Mouse (Mus musculus): ENCODE measurements around the gene Rps9. TPM values are rescaled to one million over a fixed set of nuclear protein-coding genes. Genes with fewer than 3 reads are reported as not detected.
A peak's percentile ranks its signal among the peaks of the same experiment; 100 is the strongest.
"Not testable (repeated sequence)": the region's sequence is repeated elsewhere in the genome, so short reads cannot be mapped to it uniquely, and the experiment has no call there.

Gene Rps9
- polyA plus RNA-seq, 1 experiment from 2014 or later, result 791 TPM

- under 1% methylated on average over 39 of the region's 55 CpGs for WGBS
- H3K9ac ChIP-seq (ENCODE audit: low read depth, low read length), result peak overlapping the region; percentile 73
- peak overlapping the region; percentile 94 for H3K4me2 ChIP-seq (replicated peaks; ENCODE audit: low read depth)
- peaks cover 19% of the 10 kb centered on the region for H3K36me3 ChIP-seq (ENCODE audit: control insufficient read depth, insufficient read depth)
- TF ChIP-seq CTCF (IDR thresholded peaks at IDR 0.05; ENCODE audit: low read depth), result no peak
- ATAC-seq, result peak; percentile 30
- peak overlapping the region; percentile 90 for H3K27ac ChIP-seq (ENCODE audit: low read depth, low read length)
- H3K4me3 ChIP-seq (ENCODE audit: low read depth, low read length), result peak overlapping the region; percentile 79
- H3K27me3 ChIP-seq (replicated peaks; ENCODE audit: control insufficient read depth, insufficient read depth, low read length), result no peaks in the 10 kb centered on the region
- no peaks in the 10 kb centered on the region for H3K9me3 ChIP-seq (ENCODE audit: control insufficient read depth)
- H3K4me1 ChIP-seq (replicated peaks; ENCODE audit: control insufficient read depth, insufficient read depth, low read length), result no peaks in the 10 kb centered on the region
Measured at GRCm38 (mm10) chr7:3694076-3694948, 9.5 kb upstream of the Rps9 start.

GRCm38 (mm10) chr7:3694949-3695305, 8.9 kb upstream of the Rps9 start:
- H3K27me3 ChIP-seq (replicated peaks; ENCODE audit: control insufficient read depth, insufficient read depth, low read length); ATAC-seq; H3K4me1 ChIP-seq (replicated peaks; ENCODE audit: control insufficient read depth, insufficient read depth, low read length); H3K9me3 ChIP-seq (ENCODE audit: control insufficient read depth): not testable (repeated sequence)
- WGBS, result 3% methylated on average over 9 of the region's 9 CpGs
- Histone ChIP-seq H3K9ac (ENCODE audit: low read depth, low read length) (peak overlapping the region; percentile 73), H3K36me3 (ENCODE audit: control insufficient read depth, insufficient read depth) (peaks cover 21% of the 10 kb centered on the region), H3K4me3 (ENCODE audit: low read depth, low read length) (peak overlapping the region; percentile 79), H3K27ac (ENCODE audit: low read depth, low read length) (peak overlapping the region; percentile 90), H3K4me2 (replicated peaks; ENCODE audit: low read depth) (peak overlapping the region; percentile 94)

GRCm38 (mm10) chr7:3698471-3698870, 5.3 kb upstream of the Rps9 start:
- ATAC-seq, result no peak
- no peak overlapping the region for H3K27ac ChIP-seq (ENCODE audit: low read depth, low read length)
- H3K36me3 ChIP-seq (ENCODE audit: control insufficient read depth, insufficient read depth), result peaks cover 33% of the 10 kb centered on the region
- H3K27me3 ChIP-seq (replicated peaks; ENCODE audit: control insufficient read depth, insufficient read depth, low read length), result no peaks in the 10 kb centered on the region
- H3K4me3 ChIP-seq (ENCODE audit: low read depth, low read length), result no peak overlapping the region
- no peak for TF ChIP-seq CTCF (IDR thresholded peaks at IDR 0.05; ENCODE audit: low read depth)
- WGBS, result 93% methylated on average over 6 of the region's 6 CpGs
- H3K9me3 ChIP-seq (ENCODE audit: control insufficient read depth), result no peaks in the 10 kb centered on the region
- no peaks in the 10 kb centered on the region for H3K4me1 ChIP-seq (replicated peaks; ENCODE audit: control insufficient read depth, insufficient read depth, low read length)
- no peak overlapping the region for H3K9ac ChIP-seq (ENCODE audit: low read depth, low read length)
- H3K4me2 ChIP-seq (replicated peaks; ENCODE audit: low read depth), result no peak overlapping the region

- H3K36me3 ChIP-seq (ENCODE audit: control insufficient read depth, insufficient read depth), result peaks cover 25% of the 10 kb centered on the region
Measured at GRCm38 (mm10) chr7:3703148-3703878, 480 bp upstream of the Rps9 start.

GRCm38 (mm10) chr7:3704475-3704874, 682 bp downstream of the Rps9 start:
- no peaks in the 10 kb centered on the region for H3K9me3 ChIP-seq (ENCODE audit: control insufficient read depth)
- H3K4me2 ChIP-seq (replicated peaks; ENCODE audit: low read depth), result peak overlapping the region; percentile 71
- H3K4me1 ChIP-seq (replicated peaks; ENCODE audit: control insufficient read depth, insufficient read depth, low read length), result peaks cover 5% of the 10 kb centered on the region; the same call in 1 of the 2 replicates
- peak overlapping the region; percentile 74 for H3K9ac ChIP-seq (ENCODE audit: low read depth, low read length)
- under 1% methylated on average over 20 of the region's 20 CpGs for WGBS
- H3K4me3 ChIP-seq (ENCODE audit: low read depth, low read length), result peak overlapping the region; percentile 73
- no peak for TF ChIP-seq CTCF (IDR thresholded peaks at IDR 0.05; ENCODE audit: low read depth)
- ATAC-seq, result peak; percentile 41
- H3K27ac ChIP-seq (ENCODE audit: low read depth, low read length), result peak overlapping the region; percentile 92
- H3K36me3 ChIP-seq (ENCODE audit: control insufficient read depth, insufficient read depth), result peaks cover 20% of the 10 kb centered on the region
- H3K27me3 ChIP-seq (replicated peaks; ENCODE audit: control insufficient read depth, insufficient read depth, low read length), result no peaks in the 10 kb centered on the region

More at GRCm38 (mm10) chr7:3703148-3703878, 480 bp upstream of the Rps9 start:
- Histone ChIP-seq H3K27ac (ENCODE audit: low read depth, low read length) (peak overlapping the region; percentile 92), H3K9ac (ENCODE audit: low read depth, low read length) (peak overlapping the region; percentile 74), H3K4me3 (ENCODE audit: low read depth, low read length) (peak overlapping the region; percentile 73), H3K4me1 (replicated peaks; ENCODE audit: control insufficient read depth, insufficient read depth, low read length) (peaks cover 5% of the 10 kb centered on the region; the same call in 1 of the 2 replicates), H3K27me3 (replicated peaks; ENCODE audit: control insufficient read depth, insufficient read depth, low read length) (no peaks in the 10 kb centered on the region), H3K4me2 (replicated peaks; ENCODE audit: low read depth) (peak overlapping the region; percentile 71), H3K9me3 (ENCODE audit: control insufficient read depth) (no peaks in the 10 kb centered on the region)
- 21% methylated on average over 6 of the region's 6 CpGs for WGBS
- ATAC-seq, result peak; percentile 29; the same call in 1 of the 2 replicates
- TF ChIP-seq CTCF (IDR thresholded peaks at IDR 0.05; ENCODE audit: low read depth), result no peak

GRCm38 (mm10) chr7:3705461-3705860, 1.7 kb downstream of the Rps9 start:
- 5% methylated on average over 6 of the region's 7 CpGs for WGBS
- not testable (repeated sequence) for ATAC-seq; H3K4me1 ChIP-seq (replicated peaks; ENCODE audit: control insufficient read depth, insufficient read depth, low read length); H3K27me3 ChIP-seq (replicated peaks; ENCODE audit: control insufficient read depth, insufficient read depth, low read length); H3K9me3 ChIP-seq (ENCODE audit: control insufficient read depth); H3K27ac ChIP-seq (ENCODE audit: low read depth, low read length)
- peak overlapping the region; percentile 71 for H3K4me2 ChIP-seq (replicated peaks; ENCODE audit: low read depth)
- H3K4me3 ChIP-seq (ENCODE audit: low read depth, low read length), result peak overlapping the region; percentile 73
- peaks cover 15% of the 10 kb centered on the region for H3K36me3 ChIP-seq (ENCODE audit: control insufficient read depth, insufficient read depth)
- H3K9ac ChIP-seq (ENCODE audit: low read depth, low read length), result peak overlapping the region; percentile 74; the same call in 1 of the 2 replicates

Data from intestine, postnatal 0 days (tissue).